Mouse (Mus musculus) CH12.LX (cell line): Measurements from ENCODE around the gene Cd300e.

Experiments
- CHD2 ChIP-seq: IDR thresholded peaks from 2 replicates; pipeline ENCODE4 v1.6.1; 2011; ENCODE audit warnings: low read length, improper control_type of control experiment
- CTCF ChIP-seq, 2 experiments: IDR thresholded peaks in 1 of 2; conservative IDR thresholded peaks in 1 of 2; 2 replicates each; pipeline ENCODE4 v1.5.1; 2011 to 2012; ENCODE audit warnings: low read depth in 2 of 2, low read length in 2 of 2, improper control_type of control experiment in 1 of 2, inconsistent platforms in 1 of 2, mild to moderate bottlenecking in 1 of 2, moderate library complexity in 1 of 2
- GABPA ChIP-seq: IDR thresholded peaks from 2 replicates; pipeline ENCODE4 v1.6.1; 2012; ENCODE audit warnings: low read depth, low read length, improper control_type of control experiment, inconsistent platforms; ENCODE audit not compliant: insufficient replicate concordance
- HCFC1 ChIP-seq: IDR thresholded peaks from 2 replicates; pipeline ENCODE4 v1.6.1; 2012; ENCODE audit warnings: low read depth, mild to moderate bottlenecking, inconsistent platforms, low read length, improper control_type of control experiment
- JUND ChIP-seq: conservative IDR thresholded peaks from 2 replicates; pipeline ENCODE4 v1.6.1; 2011; ENCODE audit warnings: low read depth, low read length, improper control_type of control experiment
- MAFK ChIP-seq: IDR thresholded peaks from 2 replicates; pipeline ENCODE4 v1.6.1; 2011; ENCODE audit warnings: low read length, improper control_type of control experiment; ENCODE audit not compliant: insufficient replicate concordance
- MYC ChIP-seq: IDR thresholded peaks from 2 replicates; pipeline ENCODE4 v1.6.1; 2011; ENCODE audit warnings: low read depth, mild to moderate bottlenecking, improper control_type of control experiment, low read length
- NELFE ChIP-seq: IDR thresholded peaks from 2 replicates; pipeline ENCODE4 v1.6.1; 2011; ENCODE audit warnings: low read depth, low read length, improper control_type of control experiment
- POLR2A ChIP-seq: IDR thresholded peaks from 2 replicates; pipeline ENCODE4 v1.6.1; 2011; ENCODE audit warnings: low read depth, mild to moderate bottlenecking, improper control_type of control experiment, low read length
- POLR2AphosphoS2 ChIP-seq: IDR thresholded peaks from 2 replicates; pipeline ENCODE4 v1.6.1; 2011; ENCODE audit warnings: low read depth, low read length, improper control_type of control experiment
- RAD21 ChIP-seq: IDR thresholded peaks from 2 replicates; pipeline ENCODE4 v1.6.1; 2011; ENCODE audit warnings: low read depth, mild to moderate bottlenecking, low read length, improper control_type of control experiment, moderate library complexity
- TBP ChIP-seq: conservative IDR thresholded peaks from 2 replicates; pipeline ENCODE4 v1.6.1; 2011; ENCODE audit warnings: low read depth, low read length, improper control_type of control experiment
- TCF12 ChIP-seq: IDR thresholded peaks from 2 replicates; pipeline ENCODE4 v1.6.1; 2014; ENCODE audit warnings: low read depth, mild to moderate bottlenecking, inconsistent platforms, low read length, improper control_type of control experiment
- ZMIZ1 ChIP-seq: IDR thresholded peaks from 2 replicates; pipeline ENCODE4 v1.6.1; 2012; ENCODE audit warnings: low read depth, mild to moderate bottlenecking, inconsistent platforms, low read length, improper control_type of control experiment

GRCm38 (mm10) chr11:115098203-115098932 is 36.4 kb upstream of the Cd300e start:
- TF ChIP-seq GABPA (no peak), POLR2A (no peak), CTCF (conservative IDR thresholded peaks at IDR 0.05 in 1 of 2, IDR thresholded peaks at IDR 0.05 in 1 of 2; ENCODE audit: low read depth in 2 of 2, low read length in 2 of 2) (no peak), MYC (no peak), POLR2AphosphoS2 (no peak), CHD2 (no peak), TCF12 (no peak), ZMIZ1 (no peak), HCFC1 (no peak), TBP (no peak), MAFK (no peak), RAD21 (no peak), NELFE (no peak), JUND (no peak)
